Mouse (Mus musculus) left cerebral cortex, postnatal 10 days (tissue): Measurements from ENCODE around the gene Ppt1. TPM values are rescaled to one million over a fixed set of nuclear protein-coding genes. Genes with fewer than 3 reads are reported as not detected.

Experiments used
- DNase-seq, 2 experiments: peaks; one replicate each; pipeline ENCODE4 v3.0.0; 2021 to 2022; ENCODE audit warnings: low spot score in 2 of 2, mixed read lengths in 1 of 2; ENCODE audit errors: extremely low spot score in 1 of 2
- intact Hi-C: fragments of 180-260 bp; cut with DNase I; formaldehyde crosslinking; loops from one replicate; pipeline ENCODE4 v1.15.1; 2025
- total RNA-seq, 2 experiments: library from RNA; stranded (reverse); gene quantifications; 2 replicates each; pipeline ENCODE4 v1.2.3; 2021

Gene Ppt1
- total RNA-seq, 2 experiments from 2014 or later = 74.2 to 77.4 TPM

DNA sequence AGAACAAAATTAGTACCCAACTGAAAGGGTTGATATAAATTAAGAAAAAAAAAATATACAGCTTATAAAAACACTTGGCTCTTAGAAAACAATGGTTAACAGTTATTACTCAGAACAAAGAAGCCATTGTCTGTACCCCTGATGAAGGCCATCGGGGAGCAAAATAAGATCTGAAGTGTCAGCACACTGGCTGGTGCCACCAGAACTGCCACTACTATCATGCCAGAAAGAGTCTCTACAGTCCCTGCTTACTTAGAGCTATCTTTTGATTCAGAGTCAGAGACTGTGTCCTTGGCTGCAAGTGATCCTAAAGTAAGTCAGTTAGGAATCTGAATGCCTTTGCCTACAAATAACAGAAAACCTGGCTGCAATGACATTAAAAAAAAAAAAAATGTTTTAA is 55.6 kb downstream of the Ppt1 start:
- DNase-seq = peak in 1 of 2 experiments; percentile 10
- intact Hi-C loops = no loop called here

DNA sequence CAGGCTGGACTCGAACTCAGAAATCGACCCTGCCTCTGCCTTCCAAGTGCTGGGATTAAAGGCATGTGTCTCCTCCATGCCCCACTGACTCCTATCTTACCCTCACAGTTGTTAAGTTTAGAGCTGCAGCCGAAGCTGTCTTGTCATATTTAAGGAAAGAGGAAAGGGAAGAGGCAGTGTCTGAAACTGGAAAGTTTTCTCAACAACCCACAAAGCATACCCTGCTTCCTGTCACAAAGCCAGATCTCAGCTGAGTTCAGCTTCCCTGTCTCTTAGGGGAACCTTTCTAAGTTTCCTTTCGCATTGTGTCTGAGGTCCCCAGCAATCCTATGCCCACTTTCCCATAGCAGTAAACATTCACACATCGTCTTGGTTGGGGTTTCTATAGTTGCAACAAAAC is 56.1 kb downstream of the Ppt1 start:
- no peak for DNase-seq
- intact Hi-C loops = no loop called here

DNA sequence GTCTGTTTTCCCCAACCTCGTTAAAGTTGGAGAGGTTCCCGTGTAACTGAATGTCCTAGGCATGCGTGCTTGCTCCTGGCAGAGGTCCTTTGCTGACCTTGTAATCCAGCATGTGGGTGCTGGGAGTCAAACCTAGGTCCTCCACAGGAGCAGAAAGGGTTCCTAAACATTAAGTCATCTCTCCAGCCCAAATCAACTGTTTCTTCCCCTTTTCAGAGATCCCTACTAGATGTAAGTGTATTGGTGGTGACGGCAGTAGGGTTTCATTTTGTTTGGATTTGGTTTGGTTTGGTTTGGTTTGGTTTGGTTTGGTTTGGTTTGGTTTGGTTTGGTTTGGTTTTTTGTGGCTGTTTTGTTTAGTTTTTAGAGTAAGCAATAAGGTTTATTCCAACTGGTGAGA is 61.7 kb downstream of the Ppt1 start:
- intact Hi-C loops = loop anchor here (5.0 kb wide), 1 partner anchor 85 kb away; no protein-coding TSS in a partner anchor
- no peak for DNase-seq

DNA sequence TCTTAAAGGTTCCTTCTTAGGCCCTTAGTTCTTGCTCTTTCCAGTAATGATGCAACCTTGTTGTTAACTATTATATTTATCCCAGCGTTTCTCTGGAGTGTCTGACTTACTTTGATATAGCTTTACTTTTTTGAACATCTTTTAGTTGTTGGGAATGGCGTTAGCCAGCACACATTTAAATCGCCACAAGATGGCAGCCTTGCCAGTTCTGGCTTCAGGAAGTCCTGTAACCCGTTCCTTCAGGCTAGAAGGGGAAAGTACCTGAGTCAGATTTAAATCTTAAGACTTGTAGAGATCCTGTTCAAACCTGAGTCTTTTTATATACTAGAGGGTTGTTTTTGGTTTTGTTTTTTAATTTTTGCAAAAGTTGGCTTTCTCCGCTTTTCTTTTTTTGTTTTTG is 62.3 kb downstream of the Ppt1 start:
- intact Hi-C loops = loop anchor here (5.0 kb wide), 1 partner anchor 84 kb away; no protein-coding TSS in a partner anchor
- peak; percentile 66 to 75 for DNase-seq

DNA sequence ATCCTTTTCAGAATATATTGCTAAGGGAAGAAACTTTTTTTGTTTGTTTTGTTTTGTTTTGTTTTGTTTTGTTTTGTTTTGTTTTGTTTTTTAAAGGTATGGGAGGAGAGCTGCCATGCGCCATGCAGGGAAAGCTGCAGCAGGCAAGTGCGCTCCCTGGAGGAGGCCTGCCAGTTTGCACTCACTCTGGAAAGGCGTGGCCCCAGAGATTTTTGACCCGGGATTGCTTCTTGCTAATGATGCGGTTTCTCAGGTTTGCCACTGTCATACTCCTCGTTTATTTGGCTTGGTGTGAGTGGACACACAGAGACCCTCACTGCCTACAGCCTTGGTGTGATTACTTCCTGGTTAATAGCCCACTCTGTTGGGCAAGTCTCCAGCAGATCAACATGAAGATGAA is 66.1 kb downstream of the Ppt1 start:
- intact Hi-C loops = loop anchor here (5.0 kb wide), 1 partner anchor 180 kb away; no protein-coding TSS in a partner anchor
- DNase-seq = peak in 1 of 2 experiments; percentile 42

DNA sequence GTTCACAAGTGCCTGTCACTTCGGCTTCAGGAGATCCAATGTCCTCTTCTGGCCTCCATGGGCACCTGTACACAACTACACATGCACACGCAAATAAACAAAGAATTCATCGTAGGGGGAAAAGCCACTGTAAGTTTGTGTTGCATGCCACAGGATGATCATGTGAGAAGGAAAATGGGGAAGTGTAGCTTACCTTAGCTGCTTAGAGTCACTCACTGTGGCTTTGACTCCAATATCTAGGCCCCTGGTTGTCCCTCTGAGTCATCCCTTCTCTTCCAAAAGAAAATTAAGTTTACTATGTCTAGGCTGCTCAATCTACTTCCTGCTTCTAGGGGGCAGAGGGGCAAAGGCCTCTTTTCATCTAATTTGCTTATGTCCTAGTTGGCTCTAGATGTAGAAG is 67.7 kb downstream of the Ppt1 start:
- intact Hi-C loops = loop anchor here (5.0 kb wide), 1 partner anchor 179 kb away; no protein-coding TSS in a partner anchor
- DNase-seq = no peak

DNA sequence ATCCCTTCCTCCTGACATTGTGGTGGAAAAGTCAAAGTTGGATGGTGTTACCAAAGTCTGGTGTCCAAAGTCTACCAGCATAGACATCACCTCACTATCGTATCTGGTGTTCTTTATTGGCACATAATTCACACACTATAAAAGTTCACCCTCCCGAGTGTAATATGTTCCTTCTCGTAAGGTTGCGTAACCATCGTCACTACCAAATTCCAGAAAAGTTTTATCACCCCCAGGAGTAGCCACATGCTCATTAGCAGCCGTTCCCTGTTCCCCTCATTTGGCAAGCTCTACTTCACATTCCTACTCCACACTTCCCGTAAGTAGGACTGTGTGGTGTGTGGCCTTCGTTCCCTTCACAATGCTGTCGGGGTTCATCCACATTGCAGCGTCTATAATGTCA is 69.3 kb downstream of the Ppt1 start:
- intact Hi-C loops = no loop called here
- no peak for DNase-seq

Other genes with a start within 250 kb of the Ppt1 start
- not detected for gene 9530002B09Rik, start 147.0 kb upstream of the Ppt1 start, total RNA-seq
- gene Cap1, start 49.8 kb downstream of the Ppt1 start, total RNA-seq = 100 to 1,000 TPM; 203 to 204 TPM
- gene Mfsd2a, start 124.9 kb downstream of the Ppt1 start, total RNA-seq = 10 to 100 TPM; 47.0 to 58.6 TPM
- 10 to 100 TPM; 35.0 to 39.2 TPM for gene Mycl, start 159.4 kb downstream of the Ppt1 start, total RNA-seq
- 10 to 100 TPM; 21.4 to 26.6 TPM for gene Trit1, start 180.4 kb downstream of the Ppt1 start, total RNA-seq